ENCODE assay signal across 11 mouse cellular contexts in genomic region chr3:52033857-52034588, GRCm38 (mm10).
DNase-seq lines count a peak whose midpoint lies in the region; ATAC-seq lines count a peak whose summit lies in the region.
"Had no signal": no experiment of that assay in that cellular context is flagged by ENCODE, and none has a peak within 500 bp of the region (broad histone marks: within the 10 kb centered on the region; RNA-seq: fewer than 3 reads in every experiment).

No protein-coding gene starts in this region.

- no peak for DNase-seq in heart, postnatal 36 days
- DNase-seq in midbrain, embryonic 11.5 days (ENCODE audit: low spot score, missing footprints) = peak; percentile 92
- peak; percentile 62 for DNase-seq in kidney, postnatal 14 days
- no peak for DNase-seq in B cell, adult 2 months
- no peak for DNase-seq in spleen, postnatal 4 days (ENCODE audit: low spot score in 2 of 2)
- DNase-seq: cerebellum, adult 11 months had no signal

- no peak for ATAC-seq in heart, embryonic 13.5 days (ENCODE audit: extremely low read depth, insufficient number of reproducible peaks, low FRiP score, low TSS enrichment)
- no peak for ATAC-seq in midbrain, embryonic 11.5 days (ENCODE audit: low FRiP score)
- ATAC-seq in midbrain, embryonic 15.5 days (replicated peaks) = no peak
- ATAC-seq in stomach, embryonic 14.5 days (ENCODE audit: insufficient number of reproducible peaks, insufficient read depth, low FRiP score, low read depth) = no peak
- ATAC-seq: CD4-positive, CD25-positive, alpha-beta regulatory T cell, adult 4 months; hindbrain, postnatal 0 days had no signal

- H3K27ac ChIP-seq in heart, embryonic 13.5 days (replicated peaks) = 0 out of 2 replicates have a peak overlapping the region, but pooled peaks have one; percentile 24
- no peak overlapping the region for H3K27ac ChIP-seq in midbrain, embryonic 11.5 days (ENCODE audit: low read depth, low read length)
- no peak overlapping the region for H3K27ac ChIP-seq in midbrain, embryonic 15.5 days
- H3K27ac ChIP-seq in stomach, embryonic 14.5 days (ENCODE audit: low read length) = peak overlapping the region; percentile 66
- H3K27ac ChIP-seq: hindbrain, postnatal 0 days had no signal

- no peaks in the 10 kb centered on the region for H3K36me3 ChIP-seq in heart, embryonic 13.5 days
- no peaks in the 10 kb centered on the region for H3K36me3 ChIP-seq in midbrain, embryonic 11.5 days (ENCODE audit: control insufficient read depth, insufficient read depth, low read length)
- H3K36me3 ChIP-seq in midbrain, embryonic 15.5 days (replicated peaks) = no peaks in the 10 kb centered on the region
- H3K36me3 ChIP-seq in stomach, embryonic 14.5 days (ENCODE audit: control insufficient read depth, insufficient read depth, low read length) = no peaks in the 10 kb centered on the region

- H3K27me3 ChIP-seq in heart, embryonic 13.5 days (replicated peaks) = no peaks in the 10 kb centered on the region
- H3K27me3 ChIP-seq in midbrain, embryonic 11.5 days (ENCODE audit: control insufficient read depth, insufficient read depth, low read length) = no peaks in the 10 kb centered on the region
- H3K27me3 ChIP-seq in midbrain, embryonic 15.5 days (replicated peaks) = no peaks in the 10 kb centered on the region
- H3K27me3 ChIP-seq in stomach, embryonic 14.5 days (ENCODE audit: control insufficient read depth, insufficient read depth, low read length) = no peaks in the 10 kb centered on the region

- peaks cover 44% of the 10 kb centered on the region for H3K4me1 ChIP-seq in heart, embryonic 13.5 days
- H3K4me1 ChIP-seq in midbrain, embryonic 11.5 days (ENCODE audit: control insufficient read depth, insufficient read depth, low read length) = peaks cover 21% of the 10 kb centered on the region
- H3K4me1 ChIP-seq in midbrain, embryonic 15.5 days = peaks cover 22% of the 10 kb centered on the region
- H3K4me1 ChIP-seq in stomach, embryonic 14.5 days (ENCODE audit: control insufficient read depth, insufficient read depth, low read length) = peaks cover 30% of the 10 kb centered on the region

- WGBS in heart, embryonic 13.5 days = 31% methylated on average over 14 of the region's 14 CpGs
- 21% methylated on average over 14 of the region's 14 CpGs for WGBS in midbrain, embryonic 11.5 days
- WGBS in midbrain, embryonic 15.5 days = 32% methylated on average over 14 of the region's 14 CpGs
- 19% methylated on average over 14 of the region's 14 CpGs for WGBS in stomach, embryonic 14.5 days

- no peak overlapping the region for H3K4me3 ChIP-seq in heart, embryonic 13.5 days
- H3K4me3 ChIP-seq in midbrain, embryonic 11.5 days (ENCODE audit: low read depth, low read length) = no peak overlapping the region
- H3K4me3 ChIP-seq in midbrain, embryonic 15.5 days = no peak overlapping the region
- no peak overlapping the region for H3K4me3 ChIP-seq in stomach, embryonic 14.5 days (ENCODE audit: low read depth, low read length)

- no peak overlapping the region for H3K4me2 ChIP-seq in heart, embryonic 13.5 days
- no peak overlapping the region for H3K4me2 ChIP-seq in midbrain, embryonic 11.5 days
- no peak overlapping the region for H3K4me2 ChIP-seq in midbrain, embryonic 15.5 days
- no peak overlapping the region for H3K4me2 ChIP-seq in stomach, embryonic 14.5 days (replicated peaks; ENCODE audit: low read depth, low read length)

- peak overlapping the region; percentile 61 for H3K9ac ChIP-seq in heart, embryonic 13.5 days
- H3K9ac ChIP-seq in midbrain, embryonic 11.5 days (ENCODE audit: low read length) = peak overlapping the region; percentile 4; the same call in 1 of the 2 replicates
- H3K9ac ChIP-seq in midbrain, embryonic 15.5 days = no peak overlapping the region
- H3K9ac ChIP-seq in stomach, embryonic 14.5 days (replicated peaks; ENCODE audit: low read depth, low read length) = no peak overlapping the region

- intact Hi-C loops in heart, postnatal 36 days (cut with DNase I) = no loop called here

- H3K9me3 ChIP-seq in heart, embryonic 13.5 days = no peaks in the 10 kb centered on the region
- no peaks in the 10 kb centered on the region for H3K9me3 ChIP-seq in midbrain, embryonic 11.5 days (ENCODE audit: control insufficient read depth, low read length)
- no peaks in the 10 kb centered on the region for H3K9me3 ChIP-seq in midbrain, embryonic 15.5 days
- no peaks in the 10 kb centered on the region for H3K9me3 ChIP-seq in stomach, embryonic 14.5 days (ENCODE audit: control insufficient read depth, low read depth, low read length)

Comparison
In these comparisons a context has a peak if more than half of its experiments do, and no peak if none do; other contexts are left out.
1. H3K9ac ChIP-seq: peak in heart, embryonic 13.5 days (single experiment) and midbrain, embryonic 11.5 days (single experiment); none in midbrain, embryonic 15.5 days (single experiment) and stomach, embryonic 14.5 days (single experiment).
2. H3K27ac ChIP-seq: peak in heart, embryonic 13.5 days (single experiment) and stomach, embryonic 14.5 days (single experiment); none in midbrain, embryonic 11.5 days (single experiment) and midbrain, embryonic 15.5 days (single experiment).
3. DNase-seq: peak in midbrain, embryonic 11.5 days (single experiment) and kidney, postnatal 14 days (single experiment); none in heart, postnatal 36 days (0 of 2), B cell, adult 2 months (0 of 2) and spleen, postnatal 4 days (0 of 2).